Mouse (Mus musculus) liver (tissue): ENCODE measurements around the gene Zfp831.

Experiments used
- DNase-seq: peaks from one replicate; pipeline ENCODE4 v3.0.0-alpha.2; 2020; ENCODE audit warnings: mixed read lengths

Zfp831 gene

GRCm38 (mm10) chr2:174747182-174747581, 103.8 kb downstream of the Zfp831 start:
- no peak for DNase-seq

- DNase-seq = no peak
Measured at GRCm38 (mm10) chr2:174748381-174748780, 105.0 kb downstream of the Zfp831 start.

GRCm38 (mm10) chr2:174753197-174753596, 109.9 kb downstream of the Zfp831 start:
- no peak for DNase-seq

GRCm38 (mm10) chr2:174754231-174754630, 110.9 kb downstream of the Zfp831 start:
- DNase-seq = no peak

- DNase-seq = no peak
Measured at GRCm38 (mm10) chr2:174759189-174759588, 115.9 kb downstream of the Zfp831 start.
